Mouse (Mus musculus) gonadal fat pad, adult 2 months (tissue): Measurements from ENCODE around the gene Uba7. TPM values are rescaled to one million over a fixed set of nuclear protein-coding genes. Genes with fewer than 3 reads are reported as not detected.

Source experiments
- DNase-seq: peaks from one replicate; pipeline ENCODE4 v3.0.0-alpha.2; 2012; ENCODE audit warnings: low read depth
- polyA plus RNA-seq: library from polyadenylated mRNA; depleted of rRNA; stranded (reverse); fragments of >200 nt; gene quantifications from 2 replicates; pipeline ENCODE4 v1.2.3, GENCODE M21; 2012; rRNA removed

The Uba7 gene
- 43.3 and 65.1 TPM in 2 replicates for polyA plus RNA-seq

DNA sequence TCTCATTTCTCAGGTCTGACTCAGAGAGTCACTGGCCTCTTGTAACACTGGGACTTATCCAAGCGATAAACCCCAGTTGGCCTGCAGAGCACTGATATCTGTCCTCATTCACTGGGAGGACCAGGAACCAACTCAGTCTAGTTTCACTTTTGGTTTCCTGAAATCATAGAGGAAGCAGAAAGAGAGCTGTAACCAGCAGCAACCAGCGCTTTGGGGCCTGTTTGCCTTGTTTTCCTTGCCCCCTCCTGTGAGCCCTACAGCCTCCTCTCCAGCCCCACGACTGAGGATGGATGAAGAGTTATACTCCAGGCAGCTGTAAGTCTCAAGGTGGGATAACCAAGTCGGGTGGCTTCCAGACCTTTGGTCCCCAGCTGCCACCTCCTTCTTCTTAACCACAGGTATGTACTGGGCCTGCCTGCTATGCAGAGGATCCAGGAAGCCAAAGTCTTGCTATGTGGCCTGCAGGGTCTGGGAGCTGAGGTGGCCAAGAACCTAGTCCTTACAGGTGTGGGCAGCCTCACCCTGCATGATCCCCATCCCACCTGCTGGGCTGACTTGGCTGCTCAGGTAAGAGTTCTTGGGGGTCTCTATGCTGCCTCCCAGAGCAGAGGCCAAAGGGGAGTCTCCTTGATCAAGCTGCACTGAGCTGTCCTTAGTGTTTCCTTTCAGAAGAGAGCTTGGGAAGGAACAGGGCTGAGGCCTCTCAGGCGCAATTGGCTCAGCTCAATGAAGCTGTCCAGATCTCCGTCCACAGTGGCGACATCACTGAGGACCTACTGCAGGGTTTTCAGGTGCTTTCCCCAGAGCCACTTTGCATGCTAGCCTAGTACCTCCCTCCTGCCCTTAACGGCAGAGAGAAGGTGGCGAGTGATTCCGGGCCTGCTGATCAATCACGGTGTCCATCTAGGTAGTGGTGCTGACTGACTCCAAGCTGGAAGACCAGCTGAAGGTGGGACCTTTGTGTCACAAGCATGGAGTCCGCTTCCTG, at the start of gene Uba7:
Gene Uba7, plus strand, starts transcription at position 107 of the 988 bp plus-strand sequence.
- DNase-seq = no peak

DNA sequence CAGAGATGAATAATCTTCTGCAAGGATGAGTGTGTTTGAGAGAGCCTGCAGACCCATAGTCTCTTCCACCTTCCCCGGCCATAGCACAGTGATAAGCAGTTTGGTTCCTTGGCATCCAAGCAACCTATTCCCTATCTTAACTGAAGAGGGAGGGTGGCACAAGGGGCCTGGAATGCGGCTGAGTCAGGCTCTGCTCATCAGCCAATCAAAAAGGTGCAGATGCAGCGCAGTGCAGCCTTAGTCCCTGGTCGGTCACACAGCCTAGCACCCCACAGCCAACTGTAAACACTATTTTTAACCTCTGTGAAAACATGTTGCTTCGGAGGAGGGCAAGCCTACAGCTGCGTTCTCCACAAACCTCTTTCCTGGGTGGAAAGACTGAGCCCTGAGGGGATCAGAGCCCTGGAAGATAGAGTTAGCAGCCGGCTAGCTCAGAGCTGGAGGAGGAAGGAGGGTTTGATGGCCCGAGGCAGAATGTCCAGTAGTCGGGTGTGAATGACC, 48.3 kb upstream of the Uba7 start:
- no peak for DNase-seq

DNA sequence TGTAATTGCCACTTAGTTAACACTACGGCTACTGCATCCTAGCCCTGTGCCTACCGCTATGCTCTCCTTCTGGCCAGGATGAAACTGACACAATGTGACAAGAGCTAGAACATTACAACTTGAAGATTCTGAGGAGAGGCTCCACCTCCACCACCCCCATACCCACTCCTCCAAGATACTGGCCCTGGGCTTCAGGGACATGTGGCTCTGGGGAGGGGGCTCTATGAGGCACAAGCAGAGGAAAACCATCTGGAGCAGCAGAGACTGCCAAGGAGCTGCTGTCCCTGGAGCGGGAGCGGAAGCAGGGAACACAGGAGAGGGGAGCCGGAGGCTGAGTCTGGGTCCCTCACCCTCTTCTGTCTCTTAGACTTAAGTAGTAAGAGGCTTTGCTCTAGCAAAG, 47.6 kb upstream of the Uba7 start:
- DNase-seq = no peak

DNA sequence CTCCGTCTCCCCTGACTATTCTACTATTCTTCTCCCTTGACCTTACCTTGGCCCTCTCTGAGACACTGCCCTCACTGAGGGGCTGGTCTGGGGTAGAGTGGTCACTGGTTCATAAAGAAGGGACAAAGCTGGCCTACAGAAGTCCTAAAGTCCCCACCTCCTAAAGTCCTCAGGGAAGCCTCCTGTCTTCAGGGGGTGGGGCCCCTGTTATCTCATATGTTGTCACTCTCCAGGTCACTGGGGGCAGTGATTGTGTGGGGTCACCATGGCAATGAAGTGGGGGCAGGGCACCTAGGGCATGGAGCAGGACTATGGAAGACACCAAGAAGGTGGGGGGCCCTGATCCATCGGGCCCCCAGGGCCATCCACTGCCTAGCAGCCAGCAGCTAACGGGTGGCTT, 47.1 kb upstream of the Uba7 start, which contains the start of gene Actl11:
Gene Actl11, plus strand, starts transcription at position 301 of the 400 bp plus-strand sequence.
- no peak for DNase-seq

DNA sequence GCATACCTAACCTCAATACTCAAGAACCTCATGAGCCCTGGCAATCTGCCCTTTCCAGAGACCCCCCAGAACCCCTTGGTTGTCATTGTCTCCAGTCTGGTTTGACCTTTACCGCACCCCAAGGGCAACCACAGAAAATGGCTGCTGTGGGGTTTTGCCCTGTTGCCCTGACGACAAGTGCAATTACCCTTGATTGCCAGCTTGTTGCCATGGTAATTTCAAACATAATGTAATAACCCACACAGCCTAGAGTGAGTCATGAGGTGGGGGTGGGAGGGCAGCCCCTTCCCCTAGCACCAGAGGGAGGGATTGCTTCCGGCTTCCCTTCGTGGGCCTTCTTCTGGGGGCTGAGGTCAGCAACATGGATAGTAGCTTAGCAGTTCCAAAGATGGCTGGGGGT, 43.1 kb upstream of the Uba7 start:
- DNase-seq = no peak

DNA sequence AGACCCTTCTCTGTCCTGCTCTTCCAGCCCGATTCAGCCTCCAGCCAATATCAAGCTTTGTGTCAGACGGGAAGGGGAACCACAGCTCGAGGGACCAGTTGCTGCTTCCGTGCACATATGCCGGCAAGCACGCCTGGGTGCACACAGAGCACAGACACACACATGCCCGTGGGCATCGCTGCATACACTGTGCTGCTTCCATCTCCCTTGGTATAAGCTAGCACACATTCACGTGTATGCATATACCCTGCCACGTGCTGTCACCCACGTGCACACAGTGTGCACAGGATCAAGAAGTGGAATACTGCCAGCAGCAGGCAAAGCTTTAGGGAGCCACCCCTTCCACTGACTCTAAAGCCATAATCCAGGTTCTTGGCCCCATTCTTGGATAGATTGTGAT, 41.2 kb upstream of the Uba7 start:
- DNase-seq = no peak

DNA sequence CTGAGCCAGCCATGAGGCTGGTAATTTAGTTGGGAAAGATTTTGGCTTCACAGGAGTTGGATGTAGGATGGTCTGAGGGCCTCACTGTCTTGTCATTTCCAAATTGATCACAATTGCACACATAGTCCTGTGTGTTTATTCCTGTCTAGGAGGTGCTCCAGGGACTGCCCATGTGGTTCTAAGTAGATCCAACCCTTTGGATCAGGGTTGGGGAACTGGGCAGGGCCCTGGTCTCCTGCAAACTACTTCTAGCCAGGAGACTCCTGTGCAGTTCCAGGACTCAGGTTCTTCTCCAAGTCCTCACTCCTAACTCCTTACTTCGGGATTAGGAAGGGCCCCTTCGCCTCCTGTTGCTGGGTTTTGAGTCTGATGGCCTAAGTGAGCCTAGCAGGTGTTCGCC, 39.9 kb upstream of the Uba7 start, which contains the start of gene Camkv:
Gene Camkv, plus strand, starts transcription at position 301 of the 400 bp plus-strand sequence.
- DNase-seq = no peak

DNA sequence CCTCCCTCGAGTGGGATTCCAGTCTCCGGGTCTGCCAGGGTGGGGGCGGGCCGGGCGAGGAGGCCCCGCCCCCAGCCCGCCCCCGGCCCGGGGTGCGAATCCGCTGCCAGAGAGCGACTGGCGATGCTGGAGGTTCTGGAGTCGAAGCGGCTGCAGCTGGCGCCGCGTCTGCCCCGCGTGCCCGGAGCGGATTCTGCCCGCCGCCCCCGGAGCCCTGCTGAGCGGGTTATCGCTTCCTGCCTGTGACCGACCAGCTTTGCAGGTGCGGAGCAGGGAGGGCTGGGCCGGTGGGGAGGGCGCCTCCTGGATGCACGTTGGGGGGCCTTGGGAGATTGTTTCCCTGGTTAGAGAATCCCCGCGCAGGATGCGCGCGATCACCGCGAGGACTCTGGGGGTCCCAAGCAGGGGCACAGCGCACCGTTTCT, 39.5 kb upstream of the Uba7 start:
- DNase-seq = no peak

DNA sequence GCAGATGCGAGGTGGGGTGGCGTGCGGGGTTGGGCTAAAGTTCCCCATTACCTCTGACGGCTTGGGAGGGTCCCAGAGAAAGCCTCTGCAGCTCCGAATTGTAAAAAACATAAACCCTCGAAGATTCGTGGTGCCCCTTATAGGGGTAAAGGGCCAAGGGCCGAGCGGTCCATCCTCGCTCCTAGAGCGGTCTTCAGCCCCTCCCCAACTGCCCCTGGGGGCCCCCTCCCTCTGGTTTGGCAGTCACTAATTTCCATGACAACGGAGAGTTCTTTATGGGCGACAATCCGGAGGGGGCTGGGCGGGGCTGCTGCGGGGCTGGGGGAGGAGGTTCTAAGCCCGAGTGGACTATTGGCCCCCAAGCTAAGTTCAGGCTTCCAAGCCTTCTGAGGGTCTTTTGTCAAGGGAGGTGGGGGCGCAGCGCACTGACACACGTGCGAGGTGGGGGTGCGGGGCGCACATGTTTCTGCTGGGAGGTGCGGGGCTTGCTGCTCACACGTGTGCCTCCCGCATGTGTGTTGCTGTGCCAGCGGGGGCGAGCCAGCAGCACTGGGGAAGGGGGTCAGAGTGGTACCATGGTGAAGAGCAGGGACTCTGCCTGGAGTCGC, 39.0 kb upstream of the Uba7 start:
- DNase-seq = no peak

DNA sequence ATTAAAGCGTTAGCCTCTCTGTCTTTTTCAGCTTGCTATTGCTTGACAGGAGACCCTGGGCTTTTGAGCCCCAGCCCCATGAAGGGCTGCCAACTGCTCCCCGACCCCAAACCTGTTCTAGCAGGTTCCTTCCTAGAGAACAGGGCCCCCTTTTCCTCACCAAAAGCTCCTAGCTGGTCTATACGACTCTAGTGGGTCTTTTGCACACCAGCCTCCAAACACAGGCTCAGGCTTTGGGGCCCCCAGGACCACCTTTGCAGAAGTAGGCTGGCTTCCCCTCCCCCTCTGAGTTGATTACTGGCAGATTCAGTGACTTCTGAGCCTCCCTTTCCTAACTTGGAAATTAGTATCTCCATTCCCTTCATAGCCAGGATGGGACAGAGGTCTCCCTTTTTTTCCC, 38.5 kb upstream of the Uba7 start:
- no peak for DNase-seq

DNA sequence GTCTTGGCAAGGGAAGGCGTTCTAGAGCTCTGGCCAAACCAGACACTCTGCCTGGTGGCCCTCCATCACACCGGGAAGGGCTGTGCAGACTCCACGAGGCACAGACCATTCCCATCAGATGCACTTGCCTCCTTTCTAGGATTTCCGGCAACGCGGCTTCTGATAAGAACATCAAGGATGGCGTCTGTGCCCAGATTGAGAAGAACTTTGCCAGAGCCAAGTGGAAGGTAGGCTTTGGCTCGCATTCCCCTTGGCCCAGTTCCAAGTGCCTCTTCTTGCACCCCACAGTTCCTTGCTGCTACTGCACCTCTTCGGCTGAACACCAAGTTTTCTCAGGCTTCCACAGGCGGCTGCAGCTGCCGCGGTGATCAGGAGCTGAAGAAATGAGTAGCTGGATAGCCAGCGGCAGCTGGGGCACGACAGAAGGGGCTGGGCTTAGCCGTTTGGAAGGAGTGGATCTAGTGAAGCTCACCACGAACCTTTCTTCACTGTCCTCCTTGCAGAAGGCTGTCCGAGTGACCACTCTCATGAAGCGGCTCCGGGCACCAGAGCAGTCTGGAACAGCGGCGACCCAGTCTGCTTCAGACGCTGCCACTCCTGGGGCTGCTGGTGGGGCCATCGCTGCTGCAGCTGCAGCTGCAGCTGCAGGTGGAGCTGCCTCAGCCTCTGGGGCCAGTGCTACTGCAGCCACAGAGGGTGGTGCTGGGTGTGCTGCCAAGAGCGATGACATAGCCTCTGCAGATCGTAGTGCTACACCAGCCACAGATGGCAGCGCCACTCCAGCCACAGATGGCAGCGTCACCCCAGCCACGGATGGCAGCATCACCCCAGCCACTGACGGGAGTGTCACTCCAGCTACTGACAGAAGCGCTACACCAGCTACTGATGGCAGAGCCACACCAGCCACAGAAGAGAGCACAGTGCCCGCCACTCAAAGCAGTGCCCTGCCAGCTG, 27.8 kb upstream of the Uba7 start:
- DNase-seq = no peak

DNA sequence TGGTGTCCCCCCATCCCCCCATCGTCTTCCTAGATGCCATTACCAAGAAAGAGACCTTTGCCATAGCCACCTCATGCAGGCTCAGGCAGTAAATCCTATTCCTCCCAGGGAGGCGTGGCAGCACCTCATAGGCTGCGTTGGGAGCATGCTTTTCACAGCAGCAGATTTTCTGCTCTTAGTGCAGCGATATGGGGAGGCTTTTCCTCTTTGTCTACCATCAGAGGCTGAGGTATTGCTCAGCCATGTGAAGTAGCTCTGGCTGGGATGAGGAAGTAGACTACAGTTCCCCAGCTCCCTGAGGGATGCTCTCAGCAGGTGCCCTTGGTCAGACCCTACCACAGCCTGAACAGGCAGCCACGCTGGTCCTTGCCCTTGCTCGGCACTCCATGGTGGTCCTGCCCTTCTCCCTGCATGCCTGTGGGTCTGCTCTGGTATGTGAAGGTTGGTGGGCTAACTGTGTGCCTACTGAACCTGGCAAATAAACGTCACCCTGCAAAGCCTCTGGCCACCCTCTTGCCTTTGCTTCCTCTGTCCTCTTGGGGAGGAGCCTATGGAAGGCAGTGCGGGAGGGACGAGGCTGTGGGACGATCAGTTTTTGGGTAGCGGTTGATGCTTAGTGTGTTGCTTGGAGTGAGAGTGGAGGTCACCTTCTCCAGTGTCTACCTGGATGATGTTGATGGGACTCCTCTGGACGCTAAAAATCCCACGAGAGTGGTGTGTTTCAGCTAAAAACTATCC, 26.0 kb upstream of the Uba7 start:
- DNase-seq = no peak

DNA sequence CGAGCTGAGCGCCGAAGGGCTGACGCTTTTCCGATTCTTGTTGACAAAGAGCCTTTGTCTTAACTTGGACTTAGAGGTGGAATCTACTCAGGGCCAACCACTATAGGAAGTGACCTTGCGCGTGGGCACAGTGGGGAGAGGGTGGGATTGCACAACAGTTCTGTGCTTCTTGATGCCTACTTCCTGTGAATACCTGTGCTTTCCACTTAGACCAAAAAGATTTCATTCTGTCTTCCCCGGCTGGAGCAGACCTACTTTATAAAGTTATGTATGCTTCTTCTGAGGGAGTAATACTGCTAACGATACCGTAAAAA, 25.4 kb upstream of the Uba7 start, which contains the start of gene Traip:
Gene Traip, plus strand, starts transcription at position 215 of the 314 bp plus-strand sequence.
- no peak for DNase-seq

DNA sequence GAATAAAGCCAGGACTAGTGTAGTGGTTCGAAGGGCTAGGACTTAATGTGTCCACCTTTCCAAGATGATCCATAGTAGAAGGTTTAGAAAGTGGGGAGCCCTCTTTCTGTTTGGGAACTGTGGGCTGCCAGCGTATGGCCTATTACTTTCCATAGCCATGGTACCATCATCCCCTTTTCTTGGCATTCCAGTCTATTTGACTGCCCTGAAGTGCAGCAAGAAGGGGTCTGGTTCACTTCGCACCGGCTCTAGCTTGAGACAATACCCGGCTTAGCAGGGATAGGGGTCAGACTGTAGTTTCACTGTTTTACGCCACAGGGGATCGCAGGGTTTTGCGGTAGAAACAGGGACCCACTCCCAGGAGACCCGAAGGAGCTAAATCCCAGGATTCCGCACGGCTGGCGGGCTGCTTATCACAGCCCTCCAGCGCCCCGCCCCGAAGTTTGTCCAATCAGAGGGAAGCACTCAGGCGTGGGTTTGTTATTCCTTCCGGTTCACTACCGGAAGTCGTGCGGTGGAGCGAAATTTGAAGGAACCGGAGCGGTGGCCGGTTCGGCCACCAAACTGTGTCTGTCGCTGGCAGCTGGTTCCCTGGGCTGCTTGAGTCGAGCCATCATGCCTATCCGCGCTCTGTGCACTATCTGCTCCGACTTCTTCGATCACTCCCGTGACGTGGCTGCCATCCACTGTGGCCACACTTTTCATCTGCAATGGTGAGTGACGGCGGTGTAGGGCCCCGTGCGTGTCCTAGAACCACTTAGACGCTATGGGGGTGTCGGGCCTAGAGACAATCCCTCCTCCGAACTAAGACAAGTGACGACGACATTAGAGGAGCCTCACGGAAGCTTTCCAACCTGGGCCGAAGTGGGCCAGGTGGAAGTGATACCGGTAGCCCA, 24.6 kb upstream of the Uba7 start:
- DNase-seq = no peak

DNA sequence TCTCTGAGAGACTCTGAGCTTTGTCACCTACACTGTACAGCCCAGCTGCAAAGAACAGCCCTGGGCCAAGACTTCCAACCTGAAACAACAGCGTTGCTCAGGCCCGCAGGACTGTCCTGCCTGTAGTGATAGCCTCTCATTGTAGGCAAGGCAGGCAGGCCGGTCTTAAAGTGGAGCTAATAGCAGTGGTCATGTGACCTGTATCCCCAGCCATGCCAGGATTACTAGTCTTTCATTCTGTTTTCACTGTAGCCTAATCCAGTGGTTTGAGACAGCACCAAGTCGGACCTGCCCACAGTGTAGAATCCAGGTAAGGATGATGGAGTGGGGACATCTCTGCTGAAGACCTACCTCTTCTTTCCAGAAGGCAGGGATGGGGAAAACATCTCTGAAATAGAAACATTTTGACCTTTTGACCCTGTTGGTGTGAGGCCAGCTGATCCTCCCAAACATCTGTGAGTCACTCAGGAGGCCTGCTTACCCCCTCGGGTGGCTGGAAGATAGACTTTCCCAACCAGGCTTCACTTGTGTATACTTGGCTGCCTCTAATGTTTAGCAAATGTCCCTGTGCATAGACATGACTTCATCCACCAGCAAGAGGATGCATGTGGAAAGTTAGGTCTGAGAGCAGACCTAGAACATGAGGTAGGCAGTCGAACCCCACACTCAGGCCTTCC, 19.6 kb upstream of the Uba7 start:
- no peak for DNase-seq

DNA sequence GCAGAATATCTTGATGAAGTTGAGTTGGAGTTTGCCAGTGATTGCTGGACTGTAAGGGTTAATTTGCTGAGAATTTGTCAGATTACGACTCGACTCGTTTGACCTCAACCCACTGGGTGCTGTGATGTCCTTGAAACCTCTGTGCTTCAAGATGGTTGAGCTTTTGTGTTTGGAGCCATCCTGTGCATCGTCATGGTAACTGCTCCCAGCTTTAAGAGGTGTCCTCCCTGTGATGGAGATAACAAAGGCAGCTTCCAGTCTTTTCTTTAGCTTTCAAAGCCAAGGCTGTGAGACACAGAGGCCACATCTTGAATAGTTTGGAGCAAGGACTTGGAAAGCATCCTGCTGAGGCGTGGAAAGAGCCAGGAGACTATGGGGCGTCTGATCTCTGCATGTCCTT, 18.2 kb upstream of the Uba7 start:
- no peak for DNase-seq

DNA sequence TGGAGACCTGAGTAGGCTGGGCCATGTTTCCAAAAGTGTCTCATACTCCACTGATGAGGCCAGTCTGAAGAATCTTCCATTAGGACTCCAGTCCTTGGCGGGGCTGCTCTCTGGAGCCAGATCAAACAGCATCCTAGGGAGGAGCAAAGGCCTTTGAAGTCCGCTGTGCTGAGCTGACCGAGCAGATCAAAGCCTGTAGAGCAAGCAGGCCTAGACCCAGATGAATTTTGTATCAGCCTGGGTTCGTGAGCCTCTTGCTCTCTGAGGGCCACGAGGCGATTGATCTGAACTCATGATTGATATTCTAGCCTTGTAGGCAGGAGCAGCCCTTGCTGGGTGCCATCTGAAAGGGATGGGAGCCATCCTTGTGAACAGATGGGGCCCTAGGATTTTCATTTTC, 15.4 kb upstream of the Uba7 start:
- no peak for DNase-seq

DNA sequence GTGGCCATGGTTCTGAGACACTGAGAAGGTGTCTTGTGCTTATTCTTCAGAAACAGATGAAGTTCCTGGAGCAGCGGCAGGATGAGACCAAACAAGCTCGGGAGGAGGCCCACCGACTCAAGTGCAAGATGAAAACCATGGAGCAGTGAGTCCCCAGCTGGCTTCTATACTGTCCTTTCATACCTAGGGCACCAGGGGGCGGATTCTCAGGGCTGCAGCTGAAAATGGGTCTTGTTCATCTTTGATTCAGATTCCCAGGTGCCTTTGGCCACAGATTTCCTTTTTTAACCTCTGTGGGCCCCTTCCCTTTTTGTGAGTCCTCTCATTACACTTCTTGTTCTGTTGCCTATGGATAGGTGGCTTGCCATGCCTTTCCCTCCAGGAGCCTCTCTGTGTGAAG, 14.4 kb upstream of the Uba7 start:
- no peak for DNase-seq

DNA sequence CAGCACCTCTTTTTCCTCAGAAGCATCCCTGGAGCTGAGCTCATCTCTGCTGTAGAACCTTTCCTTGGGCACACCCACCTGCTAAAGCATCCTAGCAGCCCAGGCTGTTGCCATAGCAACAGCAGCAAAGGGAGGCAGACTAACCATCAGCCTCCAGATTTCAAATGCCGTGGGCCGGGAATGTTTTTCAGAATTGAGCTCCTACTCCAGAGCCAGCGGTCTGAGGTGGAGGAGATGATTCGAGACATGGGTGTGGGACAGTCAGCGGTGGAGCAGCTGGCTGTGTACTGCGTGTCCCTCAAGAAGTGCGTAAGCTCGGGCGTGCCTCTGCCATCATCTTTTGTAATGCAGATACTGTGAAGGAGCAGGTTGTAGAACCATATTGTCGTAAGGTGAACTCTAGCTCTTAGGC, 13.9 kb upstream of the Uba7 start:
- no peak for DNase-seq
